Mouse (Mus musculus): ENCODE measurements around the gene H2-T22. TPM values are rescaled to one million over a fixed set of nuclear protein-coding genes. Genes with fewer than 3 reads are reported as not detected.
A peak's percentile ranks its signal among the peaks of the same experiment; 100 is the strongest.
"Not testable (repeated sequence)": the region's sequence is repeated elsewhere in the genome, so short reads cannot be mapped to it uniquely, and the experiment has no call there.

H2-T22 gene
- total RNA-seq, 2 experiments from 2014 or later = 10.4 to 12.8 TPM

- ATAC-seq (replicated peaks; ENCODE audit: low FRiP score, poor library complexity, severe bottlenecking) = not testable (repeated sequence)
These were observed 11.6 kb downstream of the H2-T22 start for GRCm38 (mm10) chr17:36030703-36031582.

GRCm38 (mm10) chr17:36030046-36030702 lies 12.4 kb downstream of the H2-T22 start:
- peak; percentile 78 for ATAC-seq (replicated peaks; ENCODE audit: low FRiP score, poor library complexity, severe bottlenecking)

- no peak for ATAC-seq (replicated peaks; ENCODE audit: low FRiP score, poor library complexity, severe bottlenecking)
These were observed 13.5 kb downstream of the H2-T22 start for GRCm38 (mm10) chr17:36028879-36029619.

GRCm38 (mm10) chr17:36027663-36028062 lies 14.9 kb downstream of the H2-T22 start:
- ATAC-seq (replicated peaks; ENCODE audit: low FRiP score, poor library complexity, severe bottlenecking) = no peak

- ATAC-seq (replicated peaks; ENCODE audit: low FRiP score, poor library complexity, severe bottlenecking) = no peak
These were observed 16.6 kb downstream of the H2-T22 start for GRCm38 (mm10) chr17:36025901-36026300.

GRCm38 (mm10) chr17:36025197-36025596 lies 17.4 kb downstream of the H2-T22 start:
- ATAC-seq (replicated peaks; ENCODE audit: low FRiP score, poor library complexity, severe bottlenecking) = no peak

GRCm38 (mm10) chr17:36023710-36024654 lies 18.6 kb downstream of the H2-T22 start:
- ATAC-seq (replicated peaks; ENCODE audit: low FRiP score, poor library complexity, severe bottlenecking) = peak; percentile 38

GRCm38 (mm10) chr17:36022922-36023321 lies 19.6 kb downstream of the H2-T22 start:
- no peak for ATAC-seq (replicated peaks; ENCODE audit: low FRiP score, poor library complexity, severe bottlenecking)

- ATAC-seq (replicated peaks; ENCODE audit: low FRiP score, poor library complexity, severe bottlenecking) = no peak
These were observed 20.4 kb downstream of the H2-T22 start for GRCm38 (mm10) chr17:36022098-36022497.

- ATAC-seq (replicated peaks; ENCODE audit: low FRiP score, poor library complexity, severe bottlenecking) = no peak
These were observed 21.2 kb downstream of the H2-T22 start for GRCm38 (mm10) chr17:36021309-36021708.

- ATAC-seq (replicated peaks; ENCODE audit: low FRiP score, poor library complexity, severe bottlenecking) = peak; percentile 85
These were observed 22.1 kb downstream of the H2-T22 start, which contains the start of gene H2-T24 for GRCm38 (mm10) chr17:36020191-36021073. H2-T24 (minus strand) TSS chr17:36020560.

GRCm38 (mm10) chr17:36019519-36019918 lies 23.0 kb downstream of the H2-T22 start:
- no peak for ATAC-seq (replicated peaks; ENCODE audit: low FRiP score, poor library complexity, severe bottlenecking)

GRCm38 (mm10) chr17:36018979-36019378 lies 23.6 kb downstream of the H2-T22 start:
- ATAC-seq (replicated peaks; ENCODE audit: low FRiP score, poor library complexity, severe bottlenecking) = no peak

GRCm38 (mm10) chr17:36017046-36017445 lies 25.5 kb downstream of the H2-T22 start:
- ATAC-seq (replicated peaks; ENCODE audit: low FRiP score, poor library complexity, severe bottlenecking) = no peak

- no peak for ATAC-seq (replicated peaks; ENCODE audit: low FRiP score, poor library complexity, severe bottlenecking)
These were observed 27.6 kb downstream of the H2-T22 start for GRCm38 (mm10) chr17:36014977-36015376.

- not testable (repeated sequence) for ATAC-seq (replicated peaks; ENCODE audit: low FRiP score, poor library complexity, severe bottlenecking)
These were observed 38.1 kb downstream of the H2-T22 start for GRCm38 (mm10) chr17:36004409-36004808.

- ATAC-seq (replicated peaks; ENCODE audit: low FRiP score, poor library complexity, severe bottlenecking) = no peak
These were observed 39.2 kb downstream of the H2-T22 start for GRCm38 (mm10) chr17:36003331-36003730.

- ATAC-seq (replicated peaks; ENCODE audit: low FRiP score, poor library complexity, severe bottlenecking) = peak; percentile 63
These were observed 40.6 kb downstream of the H2-T22 start for GRCm38 (mm10) chr17:36001966-36002365.
